Mouse (Mus musculus): ENCODE measurements around the gene Adamts14.

DNA sequence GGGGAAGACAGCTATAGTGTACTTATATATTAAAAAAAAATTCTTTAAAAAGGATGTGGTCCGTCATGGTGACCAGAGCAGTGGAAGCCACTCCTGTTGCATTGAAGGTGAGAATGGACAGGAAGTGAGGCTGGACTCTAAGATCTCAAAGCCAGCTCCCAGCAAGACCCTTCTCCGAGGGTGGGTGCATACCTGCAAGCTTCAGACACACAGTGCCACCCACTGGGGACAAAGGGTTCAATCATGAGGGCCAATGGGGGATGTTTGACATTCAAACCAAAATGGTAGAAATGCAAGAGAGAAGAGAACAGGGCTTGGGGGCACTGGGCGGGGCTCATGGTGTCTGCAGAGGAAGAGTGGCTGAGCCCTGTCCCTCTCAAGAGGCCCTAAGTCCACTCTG lies 45.3 kb upstream of the Adamts14 start:
- TF ChIP-seq CTCF (IDR thresholded peaks at IDR 0.05), result peak; percentile 21
- TF ChIP-seq POLR2A (IDR thresholded peaks at IDR 0.05; ENCODE audit: insufficient read depth, low read depth, low read length), result no peak
- TF ChIP-seq EP300 (IDR thresholded peaks at IDR 0.05; ENCODE audit: insufficient read depth, low read depth, low read length), result no peak
